Mouse (Mus musculus): ENCODE measurements around the gene Gm6588.
"Not testable (repeated sequence)": the region's sequence is repeated elsewhere in the genome, so short reads cannot be mapped to it uniquely, and the experiment has no call there.

The Gm6588 gene

GRCm38 (mm10) chr5:112448747-112449440, at the start of gene Gm6588:
Gm6588 (plus strand) TSS chr5:112449426.
- no peak for DNase-seq (ENCODE audit: low spot score)

- DNase-seq (ENCODE audit: low spot score) = no peak
These were observed 46.8 kb upstream of the Gm6588 start for GRCm38 (mm10) chr5:112402437-112402836.

GRCm38 (mm10) chr5:112406017-112406416, 43.2 kb upstream of the Gm6588 start:
- DNase-seq (ENCODE audit: low spot score) = no peak

GRCm38 (mm10) chr5:112409274-112409673, 40.0 kb upstream of the Gm6588 start:
- no peak for DNase-seq (ENCODE audit: low spot score)

- no peak for DNase-seq (ENCODE audit: low spot score)
These were observed 38.2 kb upstream of the Gm6588 start for GRCm38 (mm10) chr5:112411072-112411471.

- DNase-seq (ENCODE audit: low spot score) = no peak
These were observed 37.5 kb upstream of the Gm6588 start for GRCm38 (mm10) chr5:112411514-112412335.

- not testable (repeated sequence) for DNase-seq (ENCODE audit: low spot score)
These were observed 36.4 kb upstream of the Gm6588 start for GRCm38 (mm10) chr5:112412781-112413180.

GRCm38 (mm10) chr5:112416673-112417072, 32.6 kb upstream of the Gm6588 start:
- no peak for DNase-seq (ENCODE audit: low spot score)

GRCm38 (mm10) chr5:112418023-112418422, 31.2 kb upstream of the Gm6588 start:
- no peak for DNase-seq (ENCODE audit: low spot score)

GRCm38 (mm10) chr5:112419535-112419934, 29.7 kb upstream of the Gm6588 start:
- DNase-seq (ENCODE audit: low spot score) = no peak

GRCm38 (mm10) chr5:112426635-112427034, 22.6 kb upstream of the Gm6588 start:
- DNase-seq (ENCODE audit: low spot score) = no peak

GRCm38 (mm10) chr5:112427283-112427682, 21.9 kb upstream of the Gm6588 start:
- DNase-seq (ENCODE audit: low spot score) = peak; percentile 40

GRCm38 (mm10) chr5:112428944-112429343, 20.3 kb upstream of the Gm6588 start:
- peak; percentile 19 for DNase-seq (ENCODE audit: low spot score)

- peak; percentile 34 for DNase-seq (ENCODE audit: low spot score)
These were observed 18.0 kb upstream of the Gm6588 start for GRCm38 (mm10) chr5:112431120-112431775.

GRCm38 (mm10) chr5:112432033-112432432, 17.2 kb upstream of the Gm6588 start:
- DNase-seq (ENCODE audit: low spot score) = no peak

- peak; percentile 59 for DNase-seq (ENCODE audit: low spot score)
These were observed 16.2 kb upstream of the Gm6588 start for GRCm38 (mm10) chr5:112433004-112433403.

- DNase-seq (ENCODE audit: low spot score) = no peak
These were observed 10.7 kb upstream of the Gm6588 start for GRCm38 (mm10) chr5:112438535-112438934.

GRCm38 (mm10) chr5:112453088-112453487, 3.9 kb downstream of the Gm6588 start:
- DNase-seq (ENCODE audit: low spot score) = no peak

GRCm38 (mm10) chr5:112454966-112455555, 5.8 kb downstream of the Gm6588 start:
- no peak for DNase-seq (ENCODE audit: low spot score)

- no peak for DNase-seq (ENCODE audit: low spot score)
These were observed 10.7 kb downstream of the Gm6588 start for GRCm38 (mm10) chr5:112459903-112460302.

- no peak for DNase-seq (ENCODE audit: low spot score)
These were observed 17.1 kb downstream of the Gm6588 start for GRCm38 (mm10) chr5:112466331-112466730.

- no peak for DNase-seq (ENCODE audit: low spot score)
These were observed 19.9 kb downstream of the Gm6588 start for GRCm38 (mm10) chr5:112468986-112469581.
